In the genomic region with DNA sequence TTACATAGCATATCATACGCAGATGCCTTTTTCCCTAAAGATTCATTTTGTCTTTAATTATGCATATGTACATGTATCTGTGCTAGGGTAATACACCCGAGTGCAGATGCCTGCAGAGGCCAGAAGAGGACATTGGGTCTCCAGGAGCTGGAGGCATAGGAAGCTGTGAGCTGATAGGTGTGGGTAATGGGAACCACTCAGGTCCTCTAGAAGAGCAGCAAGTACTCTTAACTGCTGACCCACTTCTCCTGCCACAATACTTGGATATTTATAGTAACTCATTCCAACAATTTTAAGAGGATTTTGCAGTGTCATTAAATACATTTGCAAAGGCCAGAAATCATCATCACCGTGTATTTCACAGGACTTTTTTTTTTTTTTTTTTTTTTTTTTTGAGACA, we compare ENCODE assay signal across 24 mouse cellular contexts.
DNase-seq lines count a peak whose midpoint lies in the region; ATAC-seq and TF ChIP-seq lines count a peak whose summit lies in the region.
"Had no signal": no experiment of that assay in that cellular context is flagged by ENCODE, and none has a peak within 500 bp of the region (broad histone marks: within the 10 kb centered on the region; RNA-seq: fewer than 3 reads in every experiment).

No protein-coding gene starts in this region.

- no peak overlapping the region for H3K4me2 ChIP-seq in lung, postnatal 0 days (replicated peaks; ENCODE audit: low read depth, low read length)
- H3K4me2 ChIP-seq: embryonic facial prominence, embryonic 12.5 days; forebrain, embryonic 13.5 days had no signal

- no peaks in the 10 kb centered on the region for H3K9me3 ChIP-seq in heart, embryonic 10.5 days
- H3K9me3 ChIP-seq in lung, postnatal 0 days (ENCODE audit: low read length), result no peaks in the 10 kb centered on the region
- H3K9me3 ChIP-seq: embryonic facial prominence, embryonic 10.5 days; embryonic facial prominence, embryonic 12.5 days; forebrain, embryonic 13.5 days had no signal

- no peak overlapping the region for H3K27ac ChIP-seq in heart, embryonic 10.5 days
- no peak overlapping the region for H3K27ac ChIP-seq in lung, postnatal 0 days (ENCODE audit: low read length)
- H3K27ac ChIP-seq: embryonic facial prominence, embryonic 12.5 days; forebrain, embryonic 13.5 days had no signal

- TF ChIP-seq EP300 in lung, postnatal 0 days (IDR thresholded peaks at IDR 0.05), result peak; percentile 87

- no peaks in the 10 kb centered on the region for H3K27me3 ChIP-seq in heart, embryonic 10.5 days (ENCODE audit: insufficient read depth, poor library complexity, severe bottlenecking)
- no peaks in the 10 kb centered on the region for H3K27me3 ChIP-seq in lung, postnatal 0 days (replicated peaks; ENCODE audit: insufficient read depth, low read length)
- H3K27me3 ChIP-seq: CH12.LX; embryonic facial prominence, embryonic 12.5 days; forebrain, embryonic 13.5 days; Patski had no signal

- TF ChIP-seq CTCF in lung, postnatal 0 days (IDR thresholded peaks at IDR 0.05), result peak; percentile 51

- H3K36me3 ChIP-seq in heart, embryonic 10.5 days, result no peaks in the 10 kb centered on the region
- H3K36me3 ChIP-seq in lung, postnatal 0 days (ENCODE audit: insufficient read depth, low read length), result no peaks in the 10 kb centered on the region
- H3K36me3 ChIP-seq: embryonic facial prominence, embryonic 10.5 days; embryonic facial prominence, embryonic 12.5 days; G1E had no signal

- no peak overlapping the region for H3K4me3 ChIP-seq in heart, embryonic 10.5 days
- H3K4me3 ChIP-seq in lung, postnatal 0 days (ENCODE audit: low read depth, low read length), result no peak overlapping the region
- H3K4me3 ChIP-seq: embryonic facial prominence, embryonic 10.5 days; embryonic facial prominence, embryonic 12.5 days; forebrain, embryonic 13.5 days had no signal

- 81% methylated on average over 3 of the region's 3 CpGs for WGBS in heart, embryonic 10.5 days
- WGBS in lung, postnatal 0 days, result 64% methylated on average over 3 of the region's 3 CpGs

- DNase-seq in heart, adult 11 months, result peak; percentile 74
- DNase-seq in heart, embryonic 10.5 days (ENCODE audit: low spot score), result no peak
- peak; percentile 19 to 53 for DNase-seq in lung, adult 18-20 months
- DNase-seq in lung, postnatal 14 days, result no peak
- DNase-seq in lung, postnatal 0 days (ENCODE audit: low spot score), result peak; percentile 76
- DNase-seq in lung, postnatal 10 days, result no peak
- peak; percentile 24 for DNase-seq in lung, postnatal 36 days
- DNase-seq: adrenal gland, adult 8-10 months; adrenal gland, postnatal 14 days; adrenal gland, postnatal 36 days; B cell, adult 2 months; cerebellum, adult 11-12 months; cerebellum, adult 2 months; cerebellum, adult 9-10 months; cerebellum, postnatal 10 days; cerebellum, postnatal 25 days had no signal

- ATAC-seq in lung, postnatal 0 days, result peak; percentile 75
- ATAC-seq: activated CD4-positive, CD25-positive, alpha-beta regulatory T cell, adult 4 months; CD4-positive, CD25-positive, alpha-beta regulatory T cell, adult 4 months; forebrain, embryonic 13.5 days; Patski had no signal

- H3K4me1 ChIP-seq in heart, embryonic 10.5 days, result no peaks in the 10 kb centered on the region
- H3K4me1 ChIP-seq in lung, postnatal 0 days (ENCODE audit: insufficient read depth, low read depth, low read length), result peaks cover 9% of the 10 kb centered on the region; the same call in 1 of the 2 replicates
- H3K4me1 ChIP-seq: embryonic facial prominence, embryonic 12.5 days had no signal

- H3K9ac ChIP-seq in lung, postnatal 0 days (replicated peaks; ENCODE audit: low read depth), result no peak overlapping the region
- H3K9ac ChIP-seq: embryonic facial prominence, embryonic 12.5 days; forebrain, embryonic 13.5 days had no signal

Comparison
In these comparisons a context has a peak if more than half of its experiments do, and no peak if none do; other contexts are left out.
1. DNase-seq: peak in heart, adult 11 months (single experiment), lung, adult 18-20 months (2 of 2), lung, postnatal 0 days (single experiment) and lung, postnatal 36 days (single experiment); none in heart, embryonic 10.5 days (single experiment), lung, postnatal 14 days (single experiment) and lung, postnatal 10 days (single experiment).